Mouse (Mus musculus) liver (tissue): Measurements from ENCODE around the gene Vipr1.
A peak's percentile ranks its signal among the peaks of the same experiment; 100 is the strongest.

ENCODE experiments used
- DNase-seq: peaks from one replicate; pipeline ENCODE4 v3.0.0-alpha.2; 2020; ENCODE audit warnings: mixed read lengths

Gene Vipr1

DNA sequence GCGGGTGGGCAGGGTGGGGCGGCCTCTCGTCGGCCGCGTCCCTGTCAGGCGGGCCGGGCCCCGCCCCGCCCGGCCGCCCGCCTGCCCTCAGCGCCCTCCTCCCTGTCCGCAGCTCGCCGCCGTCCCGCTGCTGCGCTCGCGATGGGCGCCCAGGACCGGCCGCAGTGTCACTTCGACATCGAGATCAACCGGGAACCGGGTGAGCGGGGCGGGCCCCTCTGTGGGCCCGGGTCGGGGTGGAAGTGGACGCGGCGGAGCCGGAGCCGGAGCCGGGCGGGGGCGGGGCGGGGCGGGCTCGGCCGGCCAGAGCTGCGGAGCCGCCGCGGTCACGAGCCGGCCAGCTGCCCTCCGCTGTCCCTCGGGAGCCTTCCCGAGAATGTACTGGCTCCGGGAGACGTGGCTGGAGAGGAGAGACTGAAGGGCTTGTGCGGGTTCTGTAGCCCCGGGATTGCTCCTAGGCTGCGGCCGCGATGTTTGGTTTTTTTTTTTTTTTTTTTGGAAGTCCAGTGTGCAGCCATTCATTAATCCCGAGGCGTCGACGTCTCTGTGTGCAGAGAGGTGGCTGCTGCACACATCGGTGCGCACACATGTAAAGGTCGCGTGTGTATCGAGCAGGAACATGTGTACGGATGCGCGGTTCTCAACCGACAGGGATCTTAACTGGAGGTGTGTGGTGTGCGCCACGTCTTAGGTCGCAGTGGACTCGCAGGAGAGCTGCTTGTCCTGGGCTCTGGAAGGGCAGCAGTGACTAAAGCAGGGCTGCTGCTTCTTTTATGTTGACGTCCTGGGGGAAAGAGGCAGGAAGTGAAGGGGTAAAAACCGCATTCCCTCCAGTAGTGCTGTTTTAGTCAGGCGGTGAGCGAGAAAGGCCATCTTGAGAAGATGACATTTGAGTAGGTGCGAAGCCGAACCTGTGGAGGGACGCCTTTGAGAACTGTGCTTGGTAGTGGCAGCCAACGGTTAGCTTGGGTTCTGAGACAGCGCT, 77.1 kb downstream of the Vipr1 start:
- peak; percentile 51 for DNase-seq
